Mouse (Mus musculus) brain, embryonic 14.5 days (tissue): ENCODE data around the gene Cutc.

Source experiments
- CTCF ChIP-seq: fragments of 200-500 bp; IDR thresholded peaks from 2 replicates; pipeline ENCODE4 v1.5.1; 2012; ENCODE audit warnings: inconsistent platforms, mild to moderate bottlenecking, moderate library complexity, borderline replicate concordance; ENCODE audit not compliant: insufficient read depth, insufficient read length; ENCODE audit errors: extremely low read depth
- POLR2A ChIP-seq: fragments of 200-500 bp; IDR thresholded peaks from 2 replicates; pipeline ENCODE4 v1.6.1; 2012; ENCODE audit warnings: mild to moderate bottlenecking, inconsistent platforms, borderline replicate concordance; ENCODE audit not compliant: poor library complexity, insufficient read depth, insufficient read length, severe bottlenecking; ENCODE audit errors: extremely low read depth

GRCm38 (mm10) chr19:43704211-43704610, 48.6 kb upstream of the Cutc start:
- TF ChIP-seq CTCF = no peak
- TF ChIP-seq POLR2A = no peak
